Mouse (Mus musculus): Measurements from ENCODE around the gene Btbd19. TPM values are rescaled to one million over a fixed set of nuclear protein-coding genes. Genes with fewer than 3 reads are reported as not detected.

The Btbd19 gene
- 2.9 and 3.2 TPM in 2 replicates for polyA plus RNA-seq (2015; fragmentation: Nextera tagmentation; extraction: Ambion mirVana)

DNA sequence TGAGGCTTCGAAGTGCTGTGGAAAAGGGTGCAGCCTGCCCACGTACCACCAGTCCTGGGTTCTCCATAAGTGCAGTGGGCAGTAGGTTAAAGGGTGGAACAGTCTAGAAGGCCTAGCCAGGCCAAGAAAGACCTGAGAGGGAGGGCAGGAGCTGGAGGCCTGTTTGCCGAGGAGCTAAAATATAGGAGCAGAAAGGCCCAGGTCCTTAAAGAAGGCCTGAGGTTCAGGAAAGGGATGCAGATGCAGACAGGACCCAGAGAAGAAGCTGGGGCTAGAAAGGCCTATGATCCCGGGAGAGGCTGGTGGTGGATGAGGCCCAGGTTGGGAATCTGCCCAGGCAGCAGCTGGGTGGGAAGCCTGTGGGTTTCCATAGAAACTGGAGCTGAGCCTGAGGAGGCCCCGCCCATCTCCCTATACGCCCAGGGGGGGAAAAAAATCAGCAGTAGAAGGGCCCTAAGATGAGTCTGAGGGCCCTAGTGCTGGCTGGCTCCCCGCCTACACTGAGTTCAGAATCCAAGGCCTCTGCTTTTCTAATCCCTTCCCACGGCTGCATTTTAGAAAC is at the start of gene Btbd19:
Btbd19 (minus strand) TSS at position 378 of the 562 bp plus-strand sequence.
- no peaks in the 10 kb centered on the region for H3K9me3 ChIP-seq (replicated peaks)
- H3K36me3 ChIP-seq (replicated peaks) = peaks cover 11% of the 10 kb centered on the region; the same call in 1 of the 2 replicates
- no peaks in the 10 kb centered on the region for H3K27me3 ChIP-seq
- H3K4me1 ChIP-seq (replicated peaks) = peaks cover 51% of the 10 kb centered on the region
- WGBS (ENCODE audit: insufficient replicate concordance) = 34% methylated on average over 8 of the region's 8 CpGs
- H3K4me2 ChIP-seq = peak within 1 kb of the TSS; percentile 41
- no peak within 1 kb of the TSS; the same call in 1 of the 2 replicates for H3K4me3 ChIP-seq (replicated peaks)
- H3K27ac ChIP-seq (replicated peaks) = peak within 1 kb of the TSS; percentile 78
- no peak for ATAC-seq (ENCODE audit: insufficient read depth)
- H3K9ac ChIP-seq = no peak within 1 kb of the TSS

DNA sequence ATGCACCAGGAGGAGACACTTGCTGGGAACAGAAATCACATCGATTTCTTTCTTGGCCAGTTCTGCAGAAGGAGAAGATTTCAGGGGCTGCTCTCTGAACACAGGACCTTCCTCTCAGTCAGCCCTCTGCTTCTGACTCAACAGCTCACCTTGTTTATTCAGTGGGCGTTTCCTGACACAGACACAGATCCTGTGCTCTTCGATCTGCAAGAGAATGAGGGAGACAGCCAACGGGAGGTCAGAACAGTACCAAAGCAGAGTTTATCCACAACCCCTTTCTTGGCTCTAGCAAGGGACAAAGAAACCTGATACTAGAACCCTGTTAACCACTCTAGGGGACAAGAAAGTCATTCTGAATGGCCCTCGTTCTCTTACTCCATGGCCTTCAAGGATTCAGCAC is 44.4 kb upstream of the Btbd19 start:
- Histone ChIP-seq H3K36me3 (replicated peaks) (peaks cover 100% of the 10 kb centered on the region), H3K27me3 (no peaks in the 10 kb centered on the region), H3K9ac (no peak overlapping the region), H3K4me1 (replicated peaks) (no peaks in the 10 kb centered on the region; the same call in 1 of the 2 replicates), H3K9me3 (replicated peaks) (no peaks in the 10 kb centered on the region), H3K4me2 (no peak overlapping the region), H3K27ac (replicated peaks) (no peak overlapping the region), H3K4me3 (replicated peaks) (no peak overlapping the region)
- 76% methylated on average over 5 of the region's 5 CpGs for WGBS (ENCODE audit: insufficient replicate concordance)
- ATAC-seq (ENCODE audit: insufficient read depth) = no peak

DNA sequence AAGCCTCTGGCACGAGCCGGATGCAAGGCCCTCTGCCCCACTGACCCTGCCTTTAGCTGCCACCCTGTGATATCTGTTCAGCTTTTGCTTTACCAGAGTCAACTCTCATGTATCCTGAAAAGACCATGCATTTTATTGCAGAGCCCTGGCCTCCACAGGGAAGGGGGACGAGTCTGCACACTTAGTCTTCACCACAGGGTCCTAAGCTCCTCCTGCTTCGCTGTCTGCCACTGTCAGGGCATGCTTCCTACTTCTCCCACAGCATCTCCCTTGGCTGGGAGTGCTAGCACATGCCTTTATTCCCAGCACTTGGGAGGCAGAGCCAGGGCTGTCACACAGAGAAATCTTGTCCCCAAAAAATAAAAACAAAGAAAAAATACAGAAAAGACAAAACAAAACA is 35.7 kb upstream of the Btbd19 start:
- ATAC-seq (ENCODE audit: insufficient read depth) = no peak
- Histone ChIP-seq H3K27me3 (no peaks in the 10 kb centered on the region), H3K27ac (replicated peaks) (no peak overlapping the region), H3K9ac (no peak overlapping the region), H3K9me3 (replicated peaks) (no peaks in the 10 kb centered on the region), H3K4me2 (no peak overlapping the region), H3K36me3 (replicated peaks) (peaks cover 77% of the 10 kb centered on the region), H3K4me3 (replicated peaks) (no peak overlapping the region), H3K4me1 (replicated peaks) (peaks cover 5% of the 10 kb centered on the region)
- WGBS (ENCODE audit: insufficient replicate concordance) = 74% methylated on average over 4 of the region's 4 CpGs

DNA sequence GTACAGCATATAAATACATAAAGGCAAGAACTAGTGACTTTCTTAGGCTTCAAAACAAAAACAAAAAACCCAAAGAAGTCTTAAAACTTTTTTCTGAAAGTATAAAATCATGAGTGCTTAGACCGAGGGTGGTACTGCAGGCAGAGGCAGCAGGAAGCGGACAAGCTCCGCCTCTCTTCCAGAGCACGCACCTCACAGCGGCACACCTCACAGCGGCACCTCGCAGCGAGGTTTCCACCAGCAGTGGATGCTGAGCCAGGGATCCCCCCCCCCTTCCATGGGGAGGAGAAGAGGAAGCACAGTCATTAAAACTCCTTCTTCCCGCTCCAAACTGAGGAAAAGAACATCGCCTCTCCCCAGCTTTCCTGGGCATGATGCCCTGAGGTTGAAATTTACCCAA is 34.1 kb upstream of the Btbd19 start:
- Histone ChIP-seq H3K27ac (replicated peaks) (no peak overlapping the region), H3K9me3 (replicated peaks) (no peaks in the 10 kb centered on the region), H3K4me2 (no peak overlapping the region), H3K27me3 (no peaks in the 10 kb centered on the region), H3K36me3 (replicated peaks) (peaks cover 62% of the 10 kb centered on the region), H3K9ac (no peak overlapping the region), H3K4me1 (replicated peaks) (peaks cover 12% of the 10 kb centered on the region), H3K4me3 (replicated peaks) (no peak overlapping the region)
- no peak for ATAC-seq (ENCODE audit: insufficient read depth)
- 85% methylated on average over 10 of the region's 10 CpGs for WGBS (ENCODE audit: insufficient replicate concordance)

DNA sequence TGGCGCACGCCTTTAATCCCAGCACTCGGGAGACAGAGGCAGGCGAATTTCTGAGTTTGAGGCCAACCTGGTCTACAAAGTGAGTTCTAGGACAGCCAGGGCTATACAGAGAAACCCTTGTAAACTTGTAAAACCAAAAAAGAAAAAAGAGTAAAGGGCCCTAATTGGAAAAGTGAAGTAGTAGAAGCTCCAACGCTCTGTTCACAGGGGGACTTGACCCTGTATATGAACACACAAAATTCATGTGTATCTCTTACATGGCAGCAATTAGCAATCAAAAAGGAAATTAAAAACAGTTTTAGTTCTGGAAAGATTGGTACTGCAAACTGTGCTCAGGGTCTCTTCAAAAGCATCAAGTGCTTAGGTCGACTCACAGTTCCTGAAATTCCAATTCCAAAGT is 30.8 kb upstream of the Btbd19 start:
- H3K9me3 ChIP-seq (replicated peaks) = no peaks in the 10 kb centered on the region
- peaks cover 61% of the 10 kb centered on the region for H3K36me3 ChIP-seq (replicated peaks)
- H3K27me3 ChIP-seq = no peaks in the 10 kb centered on the region
- WGBS (ENCODE audit: insufficient replicate concordance) = 25% methylated on average over 6 of the region's 6 CpGs
- peak overlapping the region; percentile 76 for H3K27ac ChIP-seq (replicated peaks)
- H3K4me2 ChIP-seq = peak overlapping the region; percentile 86
- ATAC-seq (ENCODE audit: insufficient read depth) = no peak
- H3K4me3 ChIP-seq (replicated peaks) = peak overlapping the region; percentile 96
- peaks cover 38% of the 10 kb centered on the region for H3K4me1 ChIP-seq (replicated peaks)
- peak overlapping the region; percentile 93 for H3K9ac ChIP-seq

DNA sequence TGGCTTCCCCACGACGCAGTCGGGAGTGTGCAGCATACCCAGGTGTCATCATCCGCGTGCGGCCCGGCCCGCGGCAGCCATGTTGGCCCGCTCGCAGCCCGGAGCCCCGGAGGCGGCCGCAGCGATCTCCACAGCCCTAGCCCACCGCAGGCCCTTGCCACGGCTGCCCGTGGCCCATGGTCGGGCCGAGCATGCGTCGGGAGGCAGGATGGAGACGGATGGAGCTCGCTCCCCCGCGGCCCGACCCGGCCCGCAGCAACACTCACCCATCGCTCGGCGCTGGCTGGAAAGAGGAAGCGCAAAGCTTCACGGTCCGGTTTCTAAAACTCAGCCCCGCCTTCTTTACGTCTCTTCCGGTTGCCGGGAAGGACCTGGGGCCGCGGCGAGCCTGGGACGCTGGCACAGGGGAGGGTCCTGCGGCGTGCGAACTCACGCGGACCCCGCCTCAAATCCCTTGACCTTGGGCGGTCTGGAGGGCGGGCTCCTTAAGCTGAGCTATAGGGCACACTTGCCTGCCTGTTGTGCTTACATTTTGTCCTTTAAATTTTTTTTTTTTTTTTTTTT is 30.3 kb upstream of the Btbd19 start, which contains the start of gene Rps8:
Rps8 (minus strand) TSS at position 452 of the 564 bp plus-strand sequence.
- under 1% methylated on average over 52 of the region's 52 CpGs for WGBS (ENCODE audit: insufficient replicate concordance)
- Histone ChIP-seq H3K27ac (replicated peaks) (peak within 1 kb of the TSS; percentile 76), H3K4me3 (replicated peaks) (peak within 1 kb of the TSS; percentile 96), H3K9me3 (replicated peaks) (no peaks in the 10 kb centered on the region), H3K36me3 (replicated peaks) (peaks cover 61% of the 10 kb centered on the region), H3K9ac (peak within 1 kb of the TSS; percentile 93), H3K4me1 (replicated peaks) (peaks cover 39% of the 10 kb centered on the region), H3K27me3 (no peaks in the 10 kb centered on the region), H3K4me2 (peak within 1 kb of the TSS; percentile 86)
- ATAC-seq (ENCODE audit: insufficient read depth) = peak; percentile 89

DNA sequence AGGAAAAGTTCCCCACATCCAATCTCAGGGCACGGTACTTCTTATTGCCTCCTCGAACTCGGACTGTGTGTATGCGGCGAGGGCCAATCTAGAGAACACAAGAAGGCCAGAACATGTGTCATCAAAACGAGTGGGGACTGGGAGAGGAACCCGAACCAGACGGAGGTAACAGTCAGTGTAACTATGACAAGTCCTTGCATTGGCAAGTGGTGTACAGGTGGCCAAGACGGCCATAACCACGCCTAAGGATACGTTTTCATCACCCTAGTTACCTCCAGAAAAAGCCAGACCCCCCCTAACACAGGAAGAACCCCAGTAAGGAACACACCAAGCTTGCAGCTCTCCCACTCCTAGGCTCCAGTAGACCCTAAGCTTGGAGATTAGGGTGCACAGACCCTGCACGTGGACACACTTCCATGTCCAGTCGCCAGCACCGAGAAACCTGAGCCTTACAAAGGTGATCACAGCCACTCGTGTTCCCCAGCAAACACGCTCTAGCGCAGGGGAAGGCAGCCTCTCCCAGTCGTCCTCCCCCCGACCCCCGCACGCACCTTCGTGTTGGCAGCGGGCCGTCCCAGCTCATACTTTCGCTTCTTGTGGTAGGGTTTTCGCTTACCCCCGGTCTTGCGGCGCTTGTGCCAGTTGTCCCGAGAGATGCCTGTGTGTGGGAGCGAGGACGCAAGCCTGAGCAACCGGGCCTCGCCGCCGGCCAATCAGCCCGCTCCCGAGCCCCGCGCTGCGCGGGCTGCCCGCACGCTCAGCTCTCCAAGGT is 29.7 kb upstream of the Btbd19 start:
- Histone ChIP-seq H3K9ac (peak overlapping the region; percentile 93), H3K27me3 (no peaks in the 10 kb centered on the region), H3K4me2 (peak overlapping the region; percentile 86), H3K36me3 (replicated peaks) (peaks cover 61% of the 10 kb centered on the region), H3K4me3 (replicated peaks) (peak overlapping the region; percentile 96), H3K27ac (replicated peaks) (peak overlapping the region; percentile 76), H3K9me3 (replicated peaks) (no peaks in the 10 kb centered on the region), H3K4me1 (replicated peaks) (peaks cover 39% of the 10 kb centered on the region)
- under 1% methylated on average over 44 of the region's 44 CpGs for WGBS (ENCODE audit: insufficient replicate concordance)
- no peak for ATAC-seq (ENCODE audit: insufficient read depth)

DNA sequence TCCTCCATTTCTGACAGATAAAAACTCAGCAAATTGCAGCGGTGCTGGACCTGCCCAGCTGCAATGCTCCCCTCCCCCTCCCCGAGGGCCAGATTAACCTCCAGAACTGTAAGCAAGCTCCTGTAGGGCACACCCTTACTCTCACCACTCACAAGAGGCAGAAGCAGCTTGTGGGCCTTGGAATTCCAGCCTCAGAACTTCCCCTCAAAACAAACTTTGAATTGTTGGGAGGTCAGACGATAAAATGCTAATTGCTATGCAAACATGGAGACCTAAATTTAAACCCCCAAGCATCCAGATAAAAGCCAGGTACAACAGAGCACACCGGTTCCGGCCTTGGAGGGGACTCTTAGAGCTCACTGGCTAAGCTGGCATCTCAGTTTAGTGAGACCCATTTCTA is 27.2 kb upstream of the Btbd19 start:
- H3K4me1 ChIP-seq (replicated peaks) = peaks cover 39% of the 10 kb centered on the region
- peak overlapping the region; percentile 86 for H3K4me2 ChIP-seq
- peaks cover 51% of the 10 kb centered on the region for H3K36me3 ChIP-seq (replicated peaks)
- no peak for ATAC-seq (ENCODE audit: insufficient read depth)
- 0 out of 2 replicates have a peak overlapping the region, but pooled peaks have one; percentile 7 for H3K9ac ChIP-seq
- H3K9me3 ChIP-seq (replicated peaks) = no peaks in the 10 kb centered on the region
- WGBS (ENCODE audit: insufficient replicate concordance) = 53% methylated on average over 5 of the region's 5 CpGs
- 0 out of 2 replicates have a peak overlapping the region, but pooled peaks have one; percentile 29 for H3K27ac ChIP-seq (replicated peaks)
- H3K27me3 ChIP-seq = no peaks in the 10 kb centered on the region
- H3K4me3 ChIP-seq (replicated peaks) = peak overlapping the region; percentile 96; the same call in 1 of the 2 replicates

DNA sequence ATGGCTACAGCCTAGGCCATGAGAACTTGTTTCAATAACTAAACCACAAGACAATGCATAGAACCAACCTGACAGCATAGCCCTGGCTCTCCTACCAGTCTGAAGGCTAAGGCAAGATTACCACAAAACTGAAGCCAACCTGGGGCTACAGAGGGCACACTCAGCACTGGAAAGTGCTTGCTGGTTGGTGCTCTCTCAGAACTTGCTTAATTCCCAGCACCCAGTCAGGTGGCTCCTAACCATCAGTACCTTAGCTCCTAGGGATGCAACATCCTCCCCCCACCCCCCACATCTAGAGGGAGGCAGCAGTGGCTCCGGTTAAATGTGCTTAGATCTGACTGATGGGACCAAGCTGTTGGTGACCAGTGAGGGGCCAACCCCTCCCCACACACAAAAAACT is 25.9 kb upstream of the Btbd19 start:
- WGBS (ENCODE audit: insufficient replicate concordance) = 59% methylated on average over 1 of the region's 1 CpGs
- peaks cover 36% of the 10 kb centered on the region for H3K4me1 ChIP-seq (replicated peaks)
- no peak overlapping the region for H3K4me2 ChIP-seq
- no peak overlapping the region for H3K9ac ChIP-seq
- no peaks in the 10 kb centered on the region for H3K27me3 ChIP-seq
- H3K27ac ChIP-seq (replicated peaks) = peak overlapping the region; percentile 33
- no peak overlapping the region for H3K4me3 ChIP-seq (replicated peaks)
- ATAC-seq (ENCODE audit: insufficient read depth) = no peak
- peaks cover 51% of the 10 kb centered on the region for H3K36me3 ChIP-seq (replicated peaks)
- no peaks in the 10 kb centered on the region for H3K9me3 ChIP-seq (replicated peaks)

DNA sequence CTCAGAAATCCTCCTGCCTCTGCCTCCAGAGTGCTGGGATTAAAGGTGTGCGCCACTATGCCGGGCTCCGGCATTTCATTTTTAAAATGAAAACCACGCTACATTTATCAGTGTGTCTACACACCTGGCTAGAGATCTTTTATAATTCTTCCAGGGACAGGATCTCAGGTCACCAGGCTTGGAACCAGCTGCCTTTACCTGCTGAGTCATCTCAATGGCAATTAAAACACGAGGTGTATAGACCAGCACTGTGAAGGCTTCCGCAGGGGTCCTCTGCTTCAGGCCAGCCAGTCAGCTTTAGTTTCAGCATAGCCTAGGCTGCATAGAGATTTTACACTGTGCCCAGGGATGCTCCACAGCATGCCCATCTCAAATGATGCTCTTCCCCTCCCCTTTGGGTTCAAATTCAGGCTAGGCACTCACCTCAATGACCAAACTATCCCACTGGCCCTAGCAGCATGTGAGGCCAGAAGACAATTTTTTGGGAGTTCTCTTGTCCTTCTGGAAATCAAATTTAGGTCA is 24.7 kb upstream of the Btbd19 start:
- no peak overlapping the region for H3K4me3 ChIP-seq (replicated peaks)
- 71% methylated on average over 6 of the region's 6 CpGs for WGBS (ENCODE audit: insufficient replicate concordance)
- no peak for ATAC-seq (ENCODE audit: insufficient read depth)
- peaks cover 37% of the 10 kb centered on the region for H3K4me1 ChIP-seq (replicated peaks)
- H3K4me2 ChIP-seq = no peak overlapping the region
- H3K27ac ChIP-seq (replicated peaks) = no peak overlapping the region
- no peaks in the 10 kb centered on the region for H3K27me3 ChIP-seq
- no peaks in the 10 kb centered on the region for H3K9me3 ChIP-seq (replicated peaks)
- peaks cover 51% of the 10 kb centered on the region for H3K36me3 ChIP-seq (replicated peaks)
- H3K9ac ChIP-seq = no peak overlapping the region
